Mouse (Mus musculus) frontal cortex, adult 2 months (tissue): Measurements from ENCODE around the gene Tns2. TPM values are rescaled to one million over a fixed set of nuclear protein-coding genes. Genes with fewer than 3 reads are reported as not detected.

Experiments used
- DNase-seq, 2 experiments: peaks; one replicate each; pipeline ENCODE4 v3.0.0; 2022; ENCODE audit warnings: low spot score in 1 of 2; ENCODE audit errors: extremely low spot score in 1 of 2
- polyA plus RNA-seq: library from polyadenylated mRNA; depleted of rRNA; stranded (reverse); fragments of >200 nt; gene quantifications from 2 replicates; pipeline ENCODE4 v1.2.3, GENCODE M21; 2012

The Tns2 gene
- polyA plus RNA-seq, 1 experiment: 29.5 TPM

GRCm38 (mm10) chr15:102091063-102091679 lies 9.0 kb upstream of the Tns2 start:
- DNase-seq: no peak

- no peak for DNase-seq
These were observed 8.5 kb upstream of the Tns2 start for GRCm38 (mm10) chr15:102091688-102092087.

- DNase-seq: no peak
These were observed 8.0 kb upstream of the Tns2 start for GRCm38 (mm10) chr15:102092222-102092621.

- no peak for DNase-seq
These were observed 6.1 kb upstream of the Tns2 start for GRCm38 (mm10) chr15:102094157-102094556.

GRCm38 (mm10) chr15:102094988-102095387 lies 5.2 kb upstream of the Tns2 start:
- no peak for DNase-seq

GRCm38 (mm10) chr15:102097147-102097915 lies 2.9 kb upstream of the Tns2 start:
- DNase-seq: no peak

GRCm38 (mm10) chr15:102097991-102098555 lies 2.1 kb upstream of the Tns2 start:
- no peak for DNase-seq

- DNase-seq: no peak
These were observed 953 bp upstream of the Tns2 start for GRCm38 (mm10) chr15:102099260-102099659.

- DNase-seq: no peak
These were observed 447 bp upstream of the Tns2 start for GRCm38 (mm10) chr15:102099771-102100160.

GRCm38 (mm10) chr15:102100996-102101671 lies 921 bp downstream of the Tns2 start:
- peak in 1 of 2 experiments; percentile 58 for DNase-seq

GRCm38 (mm10) chr15:102101672-102102541 lies 1.7 kb downstream of the Tns2 start:
- DNase-seq: no peak

- DNase-seq: no peak
These were observed 2.4 kb downstream of the Tns2 start for GRCm38 (mm10) chr15:102102548-102103121.

GRCm38 (mm10) chr15:102103371-102103946 lies 3.2 kb downstream of the Tns2 start:
- no peak for DNase-seq

GRCm38 (mm10) chr15:102103947-102104555 lies 3.8 kb downstream of the Tns2 start:
- no peak for DNase-seq

GRCm38 (mm10) chr15:102105360-102105759 lies 5.1 kb downstream of the Tns2 start:
- no peak for DNase-seq

GRCm38 (mm10) chr15:102105764-102106730 lies 5.8 kb downstream of the Tns2 start:
- no peak for DNase-seq

GRCm38 (mm10) chr15:102106754-102107456 lies 6.7 kb downstream of the Tns2 start:
- DNase-seq: no peak
